Mouse (Mus musculus): ENCODE measurements around the gene Abl1. TPM values are rescaled to one million over a fixed set of nuclear protein-coding genes. Genes with fewer than 3 reads are reported as not detected.
A peak's percentile ranks its signal among the peaks of the same experiment; 100 is the strongest.

Gene Abl1
- polyA plus RNA-seq, 1 experiment from 2014 or later, result 19.6 TPM

GRCm38 (mm10) chr2:31653971-31654853, 34.0 kb upstream of the Abl1 start:
- peak; percentile 73 for ATAC-seq
- peak overlapping the region; percentile 46 for H3K4me3 ChIP-seq (ENCODE audit: low read depth, low read length)
- peak overlapping the region; percentile 43 for H3K9ac ChIP-seq (ENCODE audit: low read length)
- H3K36me3 ChIP-seq (ENCODE audit: control insufficient read depth, insufficient read depth, low read length), result no peaks in the 10 kb centered on the region
- H3K4me2 ChIP-seq (ENCODE audit: low read length), result peak overlapping the region; percentile 88
- no peaks in the 10 kb centered on the region; the same call in 1 of the 2 replicates for H3K9me3 ChIP-seq (replicated peaks; ENCODE audit: control insufficient read depth, low read length)
- peaks cover 66% of the 10 kb centered on the region for H3K27me3 ChIP-seq (replicated peaks; ENCODE audit: control insufficient read depth, insufficient read depth, low read length)
- WGBS, result under 1% methylated on average over 98 of the region's 109 CpGs
- no peak overlapping the region for H3K27ac ChIP-seq (ENCODE audit: low read depth, low read length)
- peaks cover 7% of the 10 kb centered on the region; the same call in 1 of the 2 replicates for H3K4me1 ChIP-seq (ENCODE audit: control insufficient read depth, insufficient read depth, low read length)
- peak; percentile 64 for DNase-seq (ENCODE audit: low spot score)

DNA sequence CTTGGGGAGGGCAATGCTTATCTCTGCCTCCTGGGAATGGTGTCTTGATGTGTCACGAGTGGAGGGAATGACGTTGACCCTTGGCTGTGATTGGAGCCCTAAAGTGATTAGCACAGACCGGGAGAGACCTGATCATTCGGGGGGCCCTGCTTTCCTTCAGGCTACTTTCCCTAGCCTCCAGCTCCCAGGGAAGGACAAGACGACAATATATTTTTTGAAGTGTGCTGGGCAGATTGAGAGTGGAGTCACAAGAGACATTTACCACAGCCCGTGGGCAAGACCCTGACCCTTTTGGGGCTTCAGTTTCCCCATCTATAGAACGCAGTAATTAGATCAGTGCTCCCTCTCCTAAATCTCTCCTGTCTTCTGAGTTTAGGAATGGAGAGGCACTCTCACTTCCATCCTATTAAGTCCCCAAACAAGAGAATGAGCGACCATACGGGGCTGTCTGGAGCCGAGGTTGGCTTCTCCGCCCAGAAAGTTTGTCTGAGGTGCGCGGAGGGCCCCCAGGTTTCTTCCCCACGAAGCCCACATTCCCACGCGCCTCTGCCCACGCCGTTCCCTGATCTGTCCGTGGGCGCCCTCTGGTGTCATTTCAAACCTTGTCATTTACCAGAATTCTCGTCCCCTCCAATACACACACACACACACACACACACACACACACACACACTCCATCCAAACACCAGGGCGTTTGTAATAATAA, 33.2 kb upstream of the Abl1 start:
- no peak overlapping the region for H3K27ac ChIP-seq (ENCODE audit: low read depth, low read length)
- no peak for ATAC-seq
- 4% methylated on average over 22 of the region's 22 CpGs for WGBS

GRCm38 (mm10) chr2:31656374-31656773, 31.8 kb upstream of the Abl1 start:
- Histone ChIP-seq H3K9me3 (replicated peaks; ENCODE audit: control insufficient read depth, low read length) (no peaks in the 10 kb centered on the region; the same call in 1 of the 2 replicates), H3K9ac (ENCODE audit: low read length) (no peak overlapping the region), H3K4me3 (ENCODE audit: low read depth, low read length) (no peak overlapping the region), H3K4me1 (ENCODE audit: control insufficient read depth, insufficient read depth, low read length) (peaks cover 7% of the 10 kb centered on the region; the same call in 1 of the 2 replicates), H3K27me3 (replicated peaks; ENCODE audit: control insufficient read depth, insufficient read depth, low read length) (peaks cover 46% of the 10 kb centered on the region), H3K36me3 (ENCODE audit: control insufficient read depth, insufficient read depth, low read length) (no peaks in the 10 kb centered on the region), H3K27ac (ENCODE audit: low read depth, low read length) (no peak overlapping the region), H3K4me2 (ENCODE audit: low read length) (no peak overlapping the region)
- ATAC-seq, result no peak
- WGBS, result 83% methylated on average over 7 of the region's 7 CpGs
- no peak for DNase-seq (ENCODE audit: low spot score)

More for the DNA sequence above, 33.2 kb upstream of the Abl1 start:
- H3K27me3 ChIP-seq (replicated peaks; ENCODE audit: control insufficient read depth, insufficient read depth, low read length), result peaks cover 59% of the 10 kb centered on the region
- H3K9ac ChIP-seq (ENCODE audit: low read length), result no peak overlapping the region
- no peaks in the 10 kb centered on the region for H3K36me3 ChIP-seq (ENCODE audit: control insufficient read depth, insufficient read depth, low read length)
- H3K9me3 ChIP-seq (replicated peaks; ENCODE audit: control insufficient read depth, low read length), result no peaks in the 10 kb centered on the region; the same call in 1 of the 2 replicates
- H3K4me1 ChIP-seq (ENCODE audit: control insufficient read depth, insufficient read depth, low read length), result peaks cover 7% of the 10 kb centered on the region; the same call in 1 of the 2 replicates
- H3K4me2 ChIP-seq (ENCODE audit: low read length), result peak overlapping the region; percentile 88
- peak overlapping the region; percentile 46 for H3K4me3 ChIP-seq (ENCODE audit: low read depth, low read length)
- DNase-seq (ENCODE audit: low spot score), result peak; percentile 61

- no peaks in the 10 kb centered on the region; the same call in 1 of the 2 replicates for H3K27me3 ChIP-seq (replicated peaks; ENCODE audit: control insufficient read depth, insufficient read depth, low read length)
- ATAC-seq, result no peak
These were observed 25.0 kb upstream of the Abl1 start for GRCm38 (mm10) chr2:31662939-31663803.

DNA sequence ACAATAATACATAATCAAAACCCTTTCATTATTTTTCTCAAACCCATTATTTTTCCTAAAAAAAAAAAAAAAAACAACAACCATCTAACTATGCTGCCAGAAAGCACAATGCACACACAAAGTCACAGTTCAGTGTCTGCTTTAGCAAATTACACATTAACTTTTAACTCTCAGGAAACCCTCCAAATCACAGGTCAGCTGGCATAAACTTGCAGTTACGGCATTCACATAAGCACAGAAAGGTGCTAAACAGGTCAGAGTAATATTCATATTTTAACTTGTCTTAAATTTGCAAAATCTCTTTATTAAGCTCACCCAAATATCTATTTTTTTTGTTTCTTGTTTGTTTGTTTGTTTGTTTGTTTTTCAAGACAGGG, 24.4 kb upstream of the Abl1 start:
- 96% methylated on average over 1 of the region's 1 CpGs for WGBS
- Histone ChIP-seq H3K4me1 (ENCODE audit: control insufficient read depth, insufficient read depth, low read length) (no peaks in the 10 kb centered on the region), H3K27ac (ENCODE audit: low read depth, low read length) (no peak overlapping the region), H3K4me3 (ENCODE audit: low read depth, low read length) (no peak overlapping the region), H3K4me2 (ENCODE audit: low read length) (no peak overlapping the region), H3K36me3 (ENCODE audit: control insufficient read depth, insufficient read depth, low read length) (no peaks in the 10 kb centered on the region), H3K27me3 (replicated peaks; ENCODE audit: control insufficient read depth, insufficient read depth, low read length) (no peaks in the 10 kb centered on the region), H3K9me3 (replicated peaks; ENCODE audit: control insufficient read depth, low read length) (no peaks in the 10 kb centered on the region; the same call in 1 of the 2 replicates), H3K9ac (ENCODE audit: low read length) (no peak overlapping the region)
- no peak for DNase-seq (ENCODE audit: low spot score)
- ATAC-seq, result no peak

More at GRCm38 (mm10) chr2:31662939-31663803, 25.0 kb upstream of the Abl1 start:
- no peak overlapping the region for H3K9ac ChIP-seq (ENCODE audit: low read length)
- 73% methylated on average over 8 of the region's 8 CpGs for WGBS
- H3K4me2 ChIP-seq (ENCODE audit: low read length), result no peak overlapping the region
- no peak overlapping the region for H3K4me3 ChIP-seq (ENCODE audit: low read depth, low read length)
- H3K4me1 ChIP-seq (ENCODE audit: control insufficient read depth, insufficient read depth, low read length), result no peaks in the 10 kb centered on the region
- no peaks in the 10 kb centered on the region for H3K36me3 ChIP-seq (ENCODE audit: control insufficient read depth, insufficient read depth, low read length)
- H3K27ac ChIP-seq (ENCODE audit: low read depth, low read length), result no peak overlapping the region
- DNase-seq (ENCODE audit: low spot score), result no peak
- H3K9me3 ChIP-seq (replicated peaks; ENCODE audit: control insufficient read depth, low read length), result no peaks in the 10 kb centered on the region; the same call in 1 of the 2 replicates

DNA sequence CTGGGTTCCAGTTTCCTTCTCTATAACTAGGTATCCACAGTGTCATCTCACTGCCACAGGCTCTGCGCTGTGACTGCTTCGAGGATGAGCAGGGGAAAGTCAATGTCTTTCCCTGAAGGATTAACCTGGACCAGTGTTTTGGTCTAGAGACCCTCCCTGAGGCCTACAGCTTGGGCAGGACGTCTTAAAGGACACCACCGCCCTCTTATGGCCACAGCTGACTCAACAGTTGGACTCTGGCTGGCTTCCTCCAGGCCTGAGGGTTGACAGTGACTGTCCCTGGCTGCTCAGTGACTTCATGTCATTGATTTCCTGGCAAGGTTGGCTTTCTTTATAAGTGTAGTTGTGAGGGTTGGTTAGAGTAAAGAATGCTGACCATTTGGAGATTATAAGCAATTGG, 20.8 kb upstream of the Abl1 start:
- H3K9ac ChIP-seq (ENCODE audit: low read length), result no peak overlapping the region
- no peaks in the 10 kb centered on the region for H3K36me3 ChIP-seq (ENCODE audit: control insufficient read depth, insufficient read depth, low read length)
- H3K27ac ChIP-seq (ENCODE audit: low read depth, low read length), result no peak overlapping the region
- 20% methylated on average over 4 of the region's 4 CpGs for WGBS
- peak; percentile 41 for DNase-seq (ENCODE audit: low spot score)
- H3K4me2 ChIP-seq (ENCODE audit: low read length), result no peak overlapping the region
- H3K27me3 ChIP-seq (replicated peaks; ENCODE audit: control insufficient read depth, insufficient read depth, low read length), result no peaks in the 10 kb centered on the region
- H3K4me1 ChIP-seq (ENCODE audit: control insufficient read depth, insufficient read depth, low read length), result peaks cover 2% of the 10 kb centered on the region; the same call in 1 of the 2 replicates
- no peak for ATAC-seq
- H3K9me3 ChIP-seq (replicated peaks; ENCODE audit: control insufficient read depth, low read length), result no peaks in the 10 kb centered on the region
- no peak overlapping the region for H3K4me3 ChIP-seq (ENCODE audit: low read depth, low read length)

- ATAC-seq (peak; percentile 98), DNase-seq (ENCODE audit: low spot score) (peak; percentile 99)
- peaks cover 28% of the 10 kb centered on the region for H3K36me3 ChIP-seq (ENCODE audit: control insufficient read depth, insufficient read depth, low read length)
- peaks cover 2% of the 10 kb centered on the region; the same call in 1 of the 2 replicates for H3K4me1 ChIP-seq (ENCODE audit: control insufficient read depth, insufficient read depth, low read length)
- no peaks in the 10 kb centered on the region for H3K9me3 ChIP-seq (replicated peaks; ENCODE audit: control insufficient read depth, low read length)
- H3K4me2 ChIP-seq (ENCODE audit: low read length), result peak within 1 kb of the TSS; percentile 66
- H3K4me3 ChIP-seq (ENCODE audit: low read depth, low read length), result peak within 1 kb of the TSS; percentile 67
- 1% methylated on average over 27 of the region's 27 CpGs for WGBS
- no peaks in the 10 kb centered on the region for H3K27me3 ChIP-seq (replicated peaks; ENCODE audit: control insufficient read depth, insufficient read depth, low read length)
- peak within 1 kb of the TSS; percentile 75 for H3K9ac ChIP-seq (ENCODE audit: low read length)
- no peak within 1 kb of the TSS for H3K27ac ChIP-seq (ENCODE audit: low read depth, low read length)
These were observed 17.6 kb upstream of the Abl1 start, which contains the start of gene Exosc2 for GRCm38 (mm10) chr2:31670551-31671035. Gene Exosc2 (plus strand): TSS chr2:31670715.

- 94% methylated on average over 6 of the region's 6 CpGs for WGBS
- ATAC-seq (no peak), DNase-seq (ENCODE audit: low spot score) (no peak)
- Histone ChIP-seq H3K36me3 (ENCODE audit: control insufficient read depth, insufficient read depth, low read length) (peaks cover 73% of the 10 kb centered on the region), H3K9me3 (replicated peaks; ENCODE audit: control insufficient read depth, low read length) (no peaks in the 10 kb centered on the region), H3K4me2 (ENCODE audit: low read length) (no peak overlapping the region), H3K27ac (ENCODE audit: low read depth, low read length) (no peak overlapping the region), H3K4me1 (ENCODE audit: control insufficient read depth, insufficient read depth, low read length) (no peaks in the 10 kb centered on the region), H3K9ac (ENCODE audit: low read length) (no peak overlapping the region), H3K4me3 (ENCODE audit: low read depth, low read length) (no peak overlapping the region), H3K27me3 (replicated peaks; ENCODE audit: control insufficient read depth, insufficient read depth, low read length) (no peaks in the 10 kb centered on the region)
These were observed 9.5 kb upstream of the Abl1 start for GRCm38 (mm10) chr2:31678641-31679040.
